Mouse (Mus musculus) liver, postnatal 0 days (tissue): ENCODE measurements around the gene Tspan15.

ENCODE experiments used
- CTCF ChIP-seq: sonication (generic); IDR thresholded peaks from 2 replicates; pipeline ENCODE4 v1.5.1; 2016; ENCODE audit warnings: antibody characterized with exemption, low read depth
- EP300 ChIP-seq: IDR thresholded peaks from 2 replicates; pipeline ENCODE4 v1.6.1; 2016; ENCODE audit warnings: antibody characterized with exemption, low read depth, mild to moderate bottlenecking

GRCm38 (mm10) chr10:62172841-62173553 is 58.1 kb downstream of the Tspan15 start:
- TF ChIP-seq CTCF (no peak), EP300 (no peak)
